Mouse (Mus musculus): ENCODE data around the gene Cdh5. TPM values are rescaled to one million over a fixed set of nuclear protein-coding genes. Genes with fewer than 3 reads are reported as not detected.

Cdh5 gene
- 54.6 and 61.5 TPM in 2 replicates for polyA plus RNA-seq (2014; fragmentation: Nextera tagmentation; extraction: Ambion mirVana)

GRCm38 (mm10) chr8:104101415-104101814, at the start of gene Cdh5:
TSS of gene Cdh5 (plus strand) at chr8:104101625.
- H3K4me3 ChIP-seq (ENCODE audit: control insufficient read depth in 1 of 2, insufficient read depth in 1 of 2, low read depth in 1 of 2, low read length in 2 of 2): peak within 1 kb of the TSS; percentile 42 to 45
- H3K36me3 ChIP-seq (ENCODE audit: control insufficient read depth, insufficient read depth, low read length): no peaks in the 10 kb centered on the region
- ATAC-seq (ENCODE audit: insufficient number of reproducible peaks, insufficient read depth, low FRiP score, low read depth): peak; percentile 76
- H3K27ac ChIP-seq (replicated peaks in 1 of 2; ENCODE audit: control insufficient read depth in 1 of 2, insufficient read depth in 1 of 2, low read depth in 2 of 2, low read length in 2 of 2): peak within 1 kb of the TSS; percentile 75 to 82
- H3K4me1 ChIP-seq (ENCODE audit: control insufficient read depth in 2 of 2, insufficient read depth in 2 of 2, low read length in 2 of 2): peaks cover 10% of the 10 kb centered on the region in 2 experiments
- no peaks in the 10 kb centered on the region for H3K9me3 ChIP-seq (ENCODE audit: control insufficient read depth, low read length)
- 49% methylated on average over 8 of the region's 8 CpGs for WGBS
- no peaks in the 10 kb centered on the region for H3K27me3 ChIP-seq (ENCODE audit: control insufficient read depth, insufficient read depth, low read length)
- peak within 1 kb of the TSS; percentile 53 for H3K4me2 ChIP-seq (ENCODE audit: low read length)
- H3K9ac ChIP-seq (ENCODE audit: low read length): peak within 1 kb of the TSS; percentile 78

GRCm38 (mm10) chr8:104059922-104060321, 41.5 kb upstream of the Cdh5 start:
- H3K27me3 ChIP-seq (ENCODE audit: control insufficient read depth, insufficient read depth, low read length): no peaks in the 10 kb centered on the region
- ATAC-seq (ENCODE audit: insufficient number of reproducible peaks, insufficient read depth, low FRiP score, low read depth): no peak
- no peaks in the 10 kb centered on the region for H3K9me3 ChIP-seq (ENCODE audit: control insufficient read depth, low read length)
- no peaks in the 10 kb centered on the region for H3K4me1 ChIP-seq (ENCODE audit: control insufficient read depth in 2 of 2, insufficient read depth in 2 of 2, low read length in 2 of 2)
- no peak overlapping the region for H3K27ac ChIP-seq (replicated peaks in 1 of 2; ENCODE audit: control insufficient read depth in 1 of 2, insufficient read depth in 1 of 2, low read depth in 2 of 2, low read length in 2 of 2)
- no peak overlapping the region for H3K4me3 ChIP-seq (ENCODE audit: control insufficient read depth in 1 of 2, insufficient read depth in 1 of 2, low read depth in 1 of 2, low read length in 2 of 2)
- WGBS: 63% methylated on average over 5 of the region's 5 CpGs
- no peaks in the 10 kb centered on the region for H3K36me3 ChIP-seq (ENCODE audit: control insufficient read depth, insufficient read depth, low read length)
- H3K4me2 ChIP-seq (ENCODE audit: low read length): no peak overlapping the region
- no peak overlapping the region for H3K9ac ChIP-seq (ENCODE audit: low read length)

GRCm38 (mm10) chr8:104060446-104060845, 41.0 kb upstream of the Cdh5 start:
- no peak overlapping the region for H3K27ac ChIP-seq (replicated peaks in 1 of 2; ENCODE audit: control insufficient read depth in 1 of 2, insufficient read depth in 1 of 2, low read depth in 2 of 2, low read length in 2 of 2)
- H3K27me3 ChIP-seq (ENCODE audit: control insufficient read depth, insufficient read depth, low read length): no peaks in the 10 kb centered on the region
- no peak overlapping the region for H3K4me2 ChIP-seq (ENCODE audit: low read length)
- no peaks in the 10 kb centered on the region for H3K36me3 ChIP-seq (ENCODE audit: control insufficient read depth, insufficient read depth, low read length)
- no peaks in the 10 kb centered on the region for H3K4me1 ChIP-seq (ENCODE audit: control insufficient read depth in 2 of 2, insufficient read depth in 2 of 2, low read length in 2 of 2)
- no peak for ATAC-seq (ENCODE audit: insufficient number of reproducible peaks, insufficient read depth, low FRiP score, low read depth)
- H3K4me3 ChIP-seq (ENCODE audit: control insufficient read depth in 1 of 2, insufficient read depth in 1 of 2, low read depth in 1 of 2, low read length in 2 of 2): no peak overlapping the region
- no peak overlapping the region for H3K9ac ChIP-seq (ENCODE audit: low read length)
- H3K9me3 ChIP-seq (ENCODE audit: control insufficient read depth, low read length): no peaks in the 10 kb centered on the region
- 77% methylated on average over 7 of the region's 7 CpGs for WGBS

- Histone ChIP-seq H3K9ac (ENCODE audit: low read length) (no peak overlapping the region), H3K4me1 (ENCODE audit: control insufficient read depth in 2 of 2, insufficient read depth in 2 of 2, low read length in 2 of 2) (no peaks in the 10 kb centered on the region), H3K27me3 (ENCODE audit: control insufficient read depth, insufficient read depth, low read length) (no peaks in the 10 kb centered on the region), H3K4me3 (ENCODE audit: control insufficient read depth in 1 of 2, insufficient read depth in 1 of 2, low read depth in 1 of 2, low read length in 2 of 2) (no peak overlapping the region), H3K36me3 (ENCODE audit: control insufficient read depth, insufficient read depth, low read length) (no peaks in the 10 kb centered on the region), H3K9me3 (ENCODE audit: control insufficient read depth, low read length) (no peaks in the 10 kb centered on the region), H3K4me2 (ENCODE audit: low read length) (no peak overlapping the region), H3K27ac (replicated peaks in 1 of 2; ENCODE audit: control insufficient read depth in 1 of 2, insufficient read depth in 1 of 2, low read depth in 2 of 2, low read length in 2 of 2) (no peak overlapping the region)
- ATAC-seq (ENCODE audit: insufficient number of reproducible peaks, insufficient read depth, low FRiP score, low read depth): no peak
- 61% methylated on average over 6 of the region's 6 CpGs for WGBS
These were observed 40.1 kb upstream of the Cdh5 start for GRCm38 (mm10) chr8:104061048-104061988.

GRCm38 (mm10) chr8:104061989-104062820, 39.2 kb upstream of the Cdh5 start:
- H3K4me1 ChIP-seq (ENCODE audit: control insufficient read depth in 2 of 2, insufficient read depth in 2 of 2, low read length in 2 of 2): no peaks in the 10 kb centered on the region
- H3K27ac ChIP-seq (replicated peaks in 1 of 2; ENCODE audit: control insufficient read depth in 1 of 2, insufficient read depth in 1 of 2, low read depth in 2 of 2, low read length in 2 of 2): no peak overlapping the region
- no peak overlapping the region for H3K4me3 ChIP-seq (ENCODE audit: control insufficient read depth in 1 of 2, insufficient read depth in 1 of 2, low read depth in 1 of 2, low read length in 2 of 2)
- H3K9ac ChIP-seq (ENCODE audit: low read length): no peak overlapping the region
- H3K9me3 ChIP-seq (ENCODE audit: control insufficient read depth, low read length): no peaks in the 10 kb centered on the region
- ATAC-seq (ENCODE audit: insufficient number of reproducible peaks, insufficient read depth, low FRiP score, low read depth): no peak
- WGBS: 71% methylated on average over 15 of the region's 15 CpGs
- H3K4me2 ChIP-seq (ENCODE audit: low read length): no peak overlapping the region
- H3K36me3 ChIP-seq (ENCODE audit: control insufficient read depth, insufficient read depth, low read length): no peaks in the 10 kb centered on the region
- no peaks in the 10 kb centered on the region for H3K27me3 ChIP-seq (ENCODE audit: control insufficient read depth, insufficient read depth, low read length)

- no peaks in the 10 kb centered on the region for H3K36me3 ChIP-seq (ENCODE audit: control insufficient read depth, insufficient read depth, low read length)
- H3K9me3 ChIP-seq (ENCODE audit: control insufficient read depth, low read length): no peaks in the 10 kb centered on the region
- H3K4me2 ChIP-seq (ENCODE audit: low read length): no peak overlapping the region
- no peak overlapping the region for H3K27ac ChIP-seq (replicated peaks in 1 of 2; ENCODE audit: control insufficient read depth in 1 of 2, insufficient read depth in 1 of 2, low read depth in 2 of 2, low read length in 2 of 2)
- no peak overlapping the region for H3K9ac ChIP-seq (ENCODE audit: low read length)
- H3K27me3 ChIP-seq (ENCODE audit: control insufficient read depth, insufficient read depth, low read length): no peaks in the 10 kb centered on the region
- 0 out of 4 replicates have a peak, but pooled peaks cover 0 to 2% of the 10 kb centered on the region in 2 experiments for H3K4me1 ChIP-seq (ENCODE audit: control insufficient read depth in 2 of 2, insufficient read depth in 2 of 2, low read length in 2 of 2)
- 85% methylated on average over 7 of the region's 7 CpGs for WGBS
- no peak overlapping the region for H3K4me3 ChIP-seq (ENCODE audit: control insufficient read depth in 1 of 2, insufficient read depth in 1 of 2, low read depth in 1 of 2, low read length in 2 of 2)
- no peak for ATAC-seq (ENCODE audit: insufficient number of reproducible peaks, insufficient read depth, low FRiP score, low read depth)
These were observed 36.2 kb upstream of the Cdh5 start for GRCm38 (mm10) chr8:104065223-104065622.

- Histone ChIP-seq H3K27me3 (ENCODE audit: control insufficient read depth, insufficient read depth, low read length) (no peaks in the 10 kb centered on the region), H3K4me2 (ENCODE audit: low read length) (no peak overlapping the region), H3K4me3 (ENCODE audit: control insufficient read depth in 1 of 2, insufficient read depth in 1 of 2, low read depth in 1 of 2, low read length in 2 of 2) (no peak overlapping the region), H3K27ac (replicated peaks in 1 of 2; ENCODE audit: control insufficient read depth in 1 of 2, insufficient read depth in 1 of 2, low read depth in 2 of 2, low read length in 2 of 2) (no peak overlapping the region), H3K9me3 (ENCODE audit: control insufficient read depth, low read length) (no peaks in the 10 kb centered on the region), H3K36me3 (ENCODE audit: control insufficient read depth, insufficient read depth, low read length) (no peaks in the 10 kb centered on the region), H3K4me1 (ENCODE audit: control insufficient read depth in 2 of 2, insufficient read depth in 2 of 2, low read length in 2 of 2) (0 out of 4 replicates have a peak, but pooled peaks cover 0 to 2% of the 10 kb centered on the region in 2 experiments), H3K9ac (ENCODE audit: low read length) (no peak overlapping the region)
- no peak for ATAC-seq (ENCODE audit: insufficient number of reproducible peaks, insufficient read depth, low FRiP score, low read depth)
- WGBS: 84% methylated on average over 9 of the region's 9 CpGs
These were observed 35.4 kb upstream of the Cdh5 start for GRCm38 (mm10) chr8:104065906-104066518.

Measured in heart, embryonic 14.5 days (tissue).